Mouse (Mus musculus): ENCODE results near the gene Gm7138.

DNA sequence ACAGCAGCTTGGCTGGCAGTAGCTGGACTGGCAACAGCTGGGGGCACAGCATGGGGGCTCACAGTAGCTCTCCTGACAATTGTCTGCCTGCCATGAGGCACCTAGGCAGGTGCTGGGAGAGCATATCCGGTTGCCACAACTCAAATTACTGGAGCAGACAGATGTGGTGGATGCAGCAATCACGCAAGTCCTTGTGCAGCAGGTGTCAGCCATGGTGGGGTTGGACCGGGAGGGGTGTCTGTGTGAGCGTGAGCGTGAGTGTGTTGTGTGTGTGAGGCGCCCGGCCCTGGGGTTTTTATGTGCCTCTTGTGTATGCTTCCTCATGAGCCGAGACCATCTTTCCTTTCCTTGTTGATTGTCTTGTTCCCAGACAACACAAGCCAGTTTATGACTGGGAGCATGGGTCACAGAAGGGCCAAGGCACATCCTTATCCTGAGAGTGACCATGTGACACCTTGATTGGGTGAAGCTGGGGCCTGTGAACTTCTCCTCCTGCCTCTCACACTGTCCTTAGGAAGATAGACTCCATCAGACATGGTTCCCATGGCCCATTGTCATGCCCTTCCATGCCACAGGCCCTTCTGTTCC is 22.3 kb upstream of the Gm7138 start, which contains the start of gene Gm19668:
- TF ChIP-seq CTCF (IDR thresholded peaks at IDR 0.05; ENCODE audit: borderline replicate concordance, extremely low read depth, insufficient read depth, insufficient read length) (no peak), POLR2A (IDR thresholded peaks at IDR 0.05; ENCODE audit: borderline replicate concordance, extremely low read depth, insufficient read depth, insufficient read length, poor library complexity, severe bottlenecking) (no peak)
